In the genomic region with DNA sequence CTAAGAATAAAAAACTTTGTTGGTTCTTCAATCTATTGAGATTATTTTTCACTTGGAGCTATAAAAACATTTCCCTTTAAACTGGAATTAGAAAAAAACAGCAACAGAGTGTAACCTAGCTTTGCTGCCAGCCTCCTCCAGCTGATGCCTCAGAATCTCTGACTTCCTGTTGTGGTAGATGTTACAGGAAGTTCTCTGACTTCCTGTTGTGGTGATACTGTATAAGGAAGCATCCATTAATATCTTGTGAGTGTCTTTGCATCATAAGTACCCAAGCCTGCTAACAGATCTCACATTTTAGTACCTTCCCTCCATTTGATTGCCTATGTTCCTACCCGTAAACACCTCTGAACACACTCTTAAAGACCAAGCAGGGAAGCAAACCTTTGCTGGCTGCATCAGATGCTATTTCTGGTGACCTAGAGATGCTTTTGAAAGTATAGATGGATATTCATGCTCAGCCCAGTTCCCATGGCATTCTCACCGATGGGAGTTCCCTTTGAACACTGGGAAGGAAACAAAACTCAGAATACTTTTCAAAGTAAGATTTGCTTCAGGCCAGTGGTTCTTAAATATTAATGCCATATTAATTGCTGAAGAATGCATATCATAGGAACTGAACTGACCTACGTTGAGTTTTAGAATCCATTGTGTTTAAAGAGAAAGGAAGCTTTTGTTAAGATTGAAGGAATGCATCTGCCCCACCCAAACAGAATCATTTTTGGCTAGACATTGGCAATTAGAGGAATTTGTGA, we compare ENCODE assay signal across 16 mouse cellular contexts.
DNase-seq lines count a peak whose midpoint lies in the region; ATAC-seq lines count a peak whose summit lies in the region.
"Had no signal": no experiment of that assay in that cellular context is flagged by ENCODE, and none has a peak within 500 bp of the region (broad histone marks: within the 10 kb centered on the region; RNA-seq: fewer than 3 reads in every experiment).

No protein-coding gene starts in this region.

- peaks cover 21% of the 10 kb centered on the region for H3K4me1 ChIP-seq in forebrain, embryonic 16.5 days (replicated peaks; ENCODE audit: control insufficient read depth, insufficient read depth, low read length)
- H3K4me1 ChIP-seq in forebrain, embryonic 10.5 days: peaks cover 12% of the 10 kb centered on the region
- H3K4me1 ChIP-seq: embryonic facial prominence, embryonic 12.5 days had no signal

- DNase-seq in forebrain, embryonic 10.5 days (ENCODE audit: extremely low spot score, low spot score): no peak
- DNase-seq in lung, postnatal 36 days: peak; percentile 3
- no peak for DNase-seq in lung, postnatal 14 days
- DNase-seq in CD4-positive, CD25-positive, alpha-beta regulatory T cell, adult 2 months (ENCODE audit: low read depth, low spot score): peak; percentile 48
- no peak for DNase-seq in kidney, adult 9 months
- DNase-seq in kidney, postnatal 10 days: no peak
- DNase-seq: cerebellum, postnatal 25 days; gastrocnemius, postnatal 10 days; heart, postnatal 4 days; kidney, adult 8-10 months; right cerebral cortex, adult 18-20 months had no signal

- H3K27ac ChIP-seq in forebrain, embryonic 16.5 days (ENCODE audit: low read length): peak overlapping the region; percentile 84
- H3K27ac ChIP-seq in forebrain, embryonic 10.5 days: no peak overlapping the region
- H3K27ac ChIP-seq: embryonic facial prominence, embryonic 12.5 days had no signal

- H3K4me2 ChIP-seq in forebrain, embryonic 16.5 days (ENCODE audit: low read length): no peak overlapping the region
- H3K4me2 ChIP-seq: embryonic facial prominence, embryonic 12.5 days; heart, embryonic 11.5 days had no signal

- WGBS in forebrain, embryonic 16.5 days: 54% methylated on average over 3 of the region's 3 CpGs
- 74% methylated on average over 3 of the region's 3 CpGs for WGBS in forebrain, embryonic 10.5 days

- H3K9ac ChIP-seq in forebrain, embryonic 16.5 days (replicated peaks; ENCODE audit: low read depth, low read length): no peak overlapping the region
- H3K9ac ChIP-seq: embryonic facial prominence, embryonic 12.5 days had no signal

- H3K36me3 ChIP-seq in forebrain, embryonic 16.5 days (ENCODE audit: control insufficient read depth, insufficient read depth): no peaks in the 10 kb centered on the region
- no peaks in the 10 kb centered on the region for H3K36me3 ChIP-seq in forebrain, embryonic 10.5 days (replicated peaks)
- H3K36me3 ChIP-seq: embryonic facial prominence, embryonic 12.5 days; G1E had no signal

- no peak overlapping the region for H3K4me3 ChIP-seq in forebrain, embryonic 16.5 days (replicated peaks; ENCODE audit: low read length)
- H3K4me3 ChIP-seq in forebrain, embryonic 10.5 days: no peak overlapping the region
- H3K4me3 ChIP-seq: embryonic facial prominence, embryonic 12.5 days had no signal

- H3K9me3 ChIP-seq in forebrain, embryonic 16.5 days (ENCODE audit: control insufficient read depth, low read length): no peaks in the 10 kb centered on the region
- H3K9me3 ChIP-seq in forebrain, embryonic 10.5 days: no peaks in the 10 kb centered on the region
- H3K9me3 ChIP-seq: embryonic facial prominence, embryonic 12.5 days had no signal

- no peaks in the 10 kb centered on the region for H3K27me3 ChIP-seq in forebrain, embryonic 16.5 days (replicated peaks; ENCODE audit: control insufficient read depth, insufficient read depth, low read length)
- H3K27me3 ChIP-seq in forebrain, embryonic 10.5 days (ENCODE audit: poor library complexity, severe bottlenecking): no peaks in the 10 kb centered on the region
- H3K27me3 ChIP-seq: embryonic facial prominence, embryonic 12.5 days had no signal

- no peak for ATAC-seq in forebrain, embryonic 16.5 days
- peak; percentile 60 for ATAC-seq in megakaryocyte, adult 5-6 weeks (ENCODE audit: poor library complexity, severe bottlenecking)

Comparison
In these comparisons a context has a peak if more than half of its experiments do, and no peak if none do; other contexts are left out.
1. DNase-seq: peak in lung, postnatal 36 days (single experiment) and CD4-positive, CD25-positive, alpha-beta regulatory T cell, adult 2 months (single experiment); none in forebrain, embryonic 10.5 days (single experiment), lung, postnatal 14 days (single experiment), kidney, adult 9 months (single experiment) and kidney, postnatal 10 days (single experiment).